Mouse (Mus musculus) cerebellum, adult 2 months (tissue): ENCODE measurements around the gene Mpv17l.

Experiments used
- CTCF ChIP-seq: fragments of 200-500 bp; IDR thresholded peaks from 2 replicates; pipeline ENCODE4 v1.5.1; 2011; ENCODE audit warnings: low read depth, mild to moderate bottlenecking, control low read depth, low read length, moderate library complexity, borderline replicate concordance; ENCODE audit not compliant: insufficient read depth
- POLR2A ChIP-seq: fragments of 200-500 bp; IDR thresholded peaks from 2 replicates; pipeline ENCODE4 v1.6.1; 2011; ENCODE audit warnings: low read length, control low read depth, borderline replicate concordance; ENCODE audit not compliant: insufficient read depth

GRCm38 (mm10) chr16:13890449-13890848, 12.5 kb upstream of the Mpv17l start:
- TF ChIP-seq POLR2A (no peak), CTCF (no peak)
